Mouse (Mus musculus) cerebral cortex, adult 2 months (tissue): ENCODE measurements around the gene Olfr1555-ps1.

Experiments used
- WGBS: fragments of 180-500 bp; shearing (Covaris S2); methylation state at CpG from one replicate; pipeline ENCODE4 v1.1.7; 2018; 5-methylcytosine and 5-hydroxymethylcytosine counted together

The Olfr1555-ps1 gene

DNA sequence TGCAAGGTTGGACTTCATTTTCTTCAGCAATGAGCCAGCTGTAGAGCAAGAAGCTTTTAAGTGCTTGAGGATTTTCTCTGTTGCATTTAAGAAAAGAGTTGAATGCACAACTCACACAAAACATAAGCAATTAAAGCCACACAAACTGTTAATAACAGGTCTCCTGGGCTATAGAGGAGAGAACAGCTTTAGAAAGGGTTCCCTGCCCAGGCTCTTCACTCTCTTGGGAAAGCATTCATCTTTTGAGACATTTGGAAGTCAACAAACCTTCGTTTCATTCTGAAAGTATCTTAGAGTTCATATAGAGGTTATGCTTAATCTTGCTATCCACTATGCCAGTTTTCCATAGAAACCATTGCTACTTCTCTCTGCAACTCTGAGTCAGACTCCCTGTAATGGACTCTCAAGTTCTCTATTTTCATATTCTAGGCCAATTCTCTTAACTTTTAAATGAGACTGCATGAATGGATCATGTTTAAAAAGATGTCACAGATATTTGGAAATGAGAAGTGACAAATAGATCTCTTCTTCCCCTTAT lies at the start of gene Olfr1555-ps1:
Gene Olfr1555-ps1, minus strand, starts transcription at position 51 of the 538 bp plus-strand sequence.
- WGBS = 30% methylated on average over 1 of the region's 1 CpGs

- WGBS = 67% methylated on average over 1 of the region's 1 CpGs
Observed at GRCm38 (mm10) chr19:12200334-12200733, 30.4 kb upstream of the Olfr1555-ps1 start, which contains the start of gene Olfr1431. TSS of gene Olfr1431 (plus strand) at chr19:12200634.

DNA sequence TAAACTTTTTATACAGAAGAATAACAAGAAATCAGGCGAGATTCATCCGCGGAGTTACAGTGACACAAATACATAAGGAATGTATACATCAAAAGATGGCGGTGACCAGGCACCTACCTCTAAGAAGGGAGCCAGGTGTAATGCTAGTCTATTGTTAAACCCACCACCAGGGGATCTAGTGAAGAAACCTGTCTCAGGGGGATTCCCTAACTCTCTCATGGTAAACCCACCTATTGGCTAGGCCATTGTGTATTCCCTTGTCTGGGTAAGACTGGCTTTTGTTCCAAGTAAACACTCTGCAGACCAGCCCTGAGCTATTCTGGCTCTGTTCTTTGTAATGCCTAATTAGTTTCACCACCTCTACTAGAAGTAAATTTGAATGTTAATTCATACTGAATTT lies 29.2 kb upstream of the Olfr1555-ps1 start:
- 86% methylated on average over 4 of the region's 4 CpGs for WGBS

GRCm38 (mm10) chr19:12175431-12175830 lies 5.5 kb upstream of the Olfr1555-ps1 start:
- 47% methylated on average over 5 of the region's 5 CpGs for WGBS

- 39% methylated on average over 3 of the region's 3 CpGs for WGBS
Observed at GRCm38 (mm10) chr19:12145452-12145851, 24.5 kb downstream of the Olfr1555-ps1 start.

- WGBS = 15% methylated on average over 1 of the region's 1 CpGs
Observed at GRCm38 (mm10) chr19:12143356-12143755, 26.6 kb downstream of the Olfr1555-ps1 start.

DNA sequence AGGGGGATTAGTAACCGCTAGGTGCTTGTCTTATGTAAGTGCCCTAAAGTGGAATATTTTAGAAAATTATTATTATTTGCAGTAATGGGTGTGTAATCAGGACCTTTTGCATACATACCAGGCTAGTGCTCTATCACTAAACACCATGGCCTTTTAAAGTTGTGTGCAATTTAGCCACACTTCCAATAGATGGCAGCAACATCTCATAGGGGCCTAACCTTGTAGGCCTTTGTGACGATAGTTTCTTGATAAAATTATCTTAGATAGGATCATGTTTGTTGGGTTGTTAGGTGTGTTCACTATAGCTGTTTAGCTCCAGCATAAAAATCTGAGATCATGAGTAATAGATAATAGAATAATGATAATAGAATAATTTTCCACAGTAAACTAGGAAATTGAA lies 35.6 kb downstream of the Olfr1555-ps1 start:
- WGBS = 33% methylated on average over 2 of the region's 2 CpGs

DNA sequence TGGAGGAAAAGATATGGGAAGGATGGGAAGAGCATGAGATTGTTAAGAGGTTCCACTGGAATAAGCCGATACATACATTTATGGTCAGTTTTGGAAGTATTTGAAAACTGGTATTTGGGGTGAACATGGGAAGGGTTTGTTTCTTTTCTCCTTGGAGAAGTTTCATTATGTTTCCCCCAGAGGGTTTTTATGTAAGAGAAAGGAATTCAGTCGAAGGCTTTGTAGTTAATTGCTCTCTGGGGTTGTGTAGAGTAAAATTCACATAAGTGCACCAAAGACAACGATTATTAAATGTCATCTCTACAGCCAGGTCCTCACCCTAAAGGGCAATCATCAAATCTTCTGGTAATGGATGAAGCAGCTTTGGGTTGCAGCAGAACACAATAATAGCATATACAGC lies 46.8 kb downstream of the Olfr1555-ps1 start, which contains the start of gene Olfr76:
Gene Olfr76, minus strand, starts transcription at position 101 of the 400 bp plus-strand sequence.
- WGBS = 84% methylated on average over 3 of the region's 3 CpGs

DNA sequence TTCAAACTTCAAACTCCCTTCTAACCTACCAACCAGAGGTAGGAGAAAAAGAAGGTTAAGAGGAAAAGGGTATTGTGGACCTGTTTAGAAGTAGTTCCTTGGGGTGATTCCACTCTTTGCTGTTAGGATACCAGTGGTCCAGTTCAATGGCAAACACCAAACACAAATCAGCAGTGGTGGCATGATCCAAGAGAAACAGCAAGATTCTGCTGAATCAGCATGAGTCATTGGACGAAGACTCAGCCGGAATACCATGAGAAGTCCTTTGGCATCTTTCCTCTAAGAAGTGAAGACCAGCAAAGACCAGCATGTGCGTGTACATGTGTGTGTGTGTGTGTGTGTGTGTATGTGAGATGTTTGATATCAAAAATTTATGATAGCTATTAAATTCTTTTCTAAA lies 53.4 kb downstream of the Olfr1555-ps1 start:
- WGBS = 91% methylated on average over 3 of the region's 3 CpGs

- 71% methylated on average over 1 of the region's 1 CpGs for WGBS
Observed at GRCm38 (mm10) chr19:12115797-12116196, 54.1 kb downstream of the Olfr1555-ps1 start, which contains the start of gene Olfr1428. TSS of gene Olfr1428 (minus strand) at chr19:12115897.
